Mouse (Mus musculus) CD4-positive naive resting alpha-beta T cell, adult 57 days (primary cell): ENCODE results near the gene Gipc3. TPM values are rescaled to one million over a fixed set of nuclear protein-coding genes. Genes with fewer than 3 reads are reported as not detected.

ENCODE experiments used
- total RNA-seq: library from RNA; stranded (reverse); gene quantifications from one replicate; pipeline ENCODE4 v1.2.4, GENCODE M21; 2023

The Gipc3 gene
- not detected for total RNA-seq

GRCm38 (mm10) chr10:81342686-81343505, at the start of gene Gipc3:
TSS of gene Gipc3 (minus strand) at chr10:81343266.

GRCm38 (mm10) chr10:81392781-81393185, 49.7 kb upstream of the Gipc3 start, which contains the start of gene Smim24:
TSS of gene Smim24 (plus strand) at chr10:81393051.

GRCm38 (mm10) chr10:81388505-81389055, 45.5 kb upstream of the Gipc3 start, which contains the start of gene Gm48552:
TSS of gene Gm48552 (plus strand) at chr10:81389005.

GRCm38 (mm10) chr10:81383802-81384604, 40.9 kb upstream of the Gipc3 start, which contains the start of the genes Dohh and Gm48551:
TSS of gene Dohh (plus strand) at chr10:81384428.
TSS of gene Gm48551 (plus strand) at chr10:81384466.

GRCm38 (mm10) chr10:81377793-81378552, 34.9 kb upstream of the Gipc3 start, which contains the start of gene Fzr1:
TSS of gene Fzr1 (minus strand) at chr10:81378516.

GRCm38 (mm10) chr10:81365672-81366476, 22.8 kb upstream of the Gipc3 start, which contains the start of gene 4930404N11Rik:
TSS of gene 4930404N11Rik (minus strand) at chr10:81365816.

GRCm38 (mm10) chr10:81356991-81357844, 14.2 kb upstream of the Gipc3 start, which contains the start of gene Mfsd12:
TSS of gene Mfsd12 (plus strand) at chr10:81357491.

GRCm38 (mm10) chr10:81350351-81351063, 7.4 kb upstream of the Gipc3 start, which contains the start of gene Hmg20b:
TSS of gene Hmg20b (minus strand) at chr10:81350480.

GRCm38 (mm10) chr10:81328386-81328785, 14.7 kb downstream of the Gipc3 start, which contains the start of gene Tbxa2r:
TSS of gene Tbxa2r (plus strand) at chr10:81328731.

GRCm38 (mm10) chr10:81320550-81321347, 22.3 kb downstream of the Gipc3 start, which contains the start of gene Cactin:
TSS of gene Cactin (plus strand) at chr10:81321103.

GRCm38 (mm10) chr10:81292554-81293333, 50.3 kb downstream of the Gipc3 start, which contains the start of gene Pip5k1c:
TSS of gene Pip5k1c (plus strand) at chr10:81292963.

GRCm38 (mm10) chr10:81291511-81292104, 51.5 kb downstream of the Gipc3 start, which contains the start of gene Tjp3:
TSS of gene Tjp3 (minus strand) at chr10:81291581.

Other genes with a start within 250 kb of the Gipc3 start
- gene Creb3l3, start 244.4 kb downstream of the Gipc3 start, total RNA-seq: not detected
- gene Map2k2, start 237.4 kb downstream of the Gipc3 start, total RNA-seq: 128 TPM
- 58.9 TPM for gene Zbtb7a, start 208.0 kb downstream of the Gipc3 start, total RNA-seq
- 34.9 TPM for gene Pias4, start 175.3 kb downstream of the Gipc3 start, total RNA-seq
- gene Eef2, start 166.6 kb downstream of the Gipc3 start, total RNA-seq: 2,367 TPM
- 62.3 TPM for gene Dapk3, start 160.3 kb downstream of the Gipc3 start, total RNA-seq
- not detected for gene 4930442H23Rik, start 159.4 kb downstream of the Gipc3 start, total RNA-seq
- not detected for gene Nmrk2, start 141.2 kb downstream of the Gipc3 start, total RNA-seq
- 0.50 TPM for gene Atcay, start 112.4 kb downstream of the Gipc3 start, total RNA-seq
- gene Zfr2, start 110.1 kb downstream of the Gipc3 start, total RNA-seq: 4.9 TPM
- gene Matk, start 90.3 kb downstream of the Gipc3 start, total RNA-seq: 15.3 TPM
- 104 TPM for gene Mrpl54, start 76.3 kb downstream of the Gipc3 start, total RNA-seq
- 45.7 TPM for gene Apba3, start 76.3 kb downstream of the Gipc3 start, total RNA-seq
- 4.3 TPM for gene Tjp3, start 51.7 kb downstream of the Gipc3 start, total RNA-seq
- gene Pip5k1c, start 50.3 kb downstream of the Gipc3 start, total RNA-seq: 128 TPM
- 47.9 TPM for gene Cactin, start 22.2 kb downstream of the Gipc3 start, total RNA-seq
- 26.1 TPM for gene Tbxa2r, start 14.5 kb downstream of the Gipc3 start, total RNA-seq
- gene Hmg20b, start 7.2 kb upstream of the Gipc3 start, total RNA-seq: 55.4 TPM
- gene Mfsd12, start 14.2 kb upstream of the Gipc3 start, total RNA-seq: 5.4 TPM
- 7.5 TPM for gene 4930404N11Rik, start 22.6 kb upstream of the Gipc3 start, total RNA-seq
- 27.2 TPM for gene Fzr1, start 35.2 kb upstream of the Gipc3 start, total RNA-seq
- 32.6 TPM for gene Dohh, start 41.2 kb upstream of the Gipc3 start, total RNA-seq
- 4.7 TPM for gene Gm48551, start 41.2 kb upstream of the Gipc3 start, total RNA-seq
- 9.7 TPM for gene Gm48552, start 45.7 kb upstream of the Gipc3 start, total RNA-seq
- gene Smim24, start 49.8 kb upstream of the Gipc3 start, total RNA-seq: 2.2 TPM
- 20.3 TPM for gene Nfic, start 112.4 kb upstream of the Gipc3 start, total RNA-seq
- gene Celf5, start 139.4 kb upstream of the Gipc3 start, total RNA-seq: 1.2 TPM
- 199 TPM for gene Ncln, start 153.1 kb upstream of the Gipc3 start, total RNA-seq
- gene S1pr4, start 156.9 kb upstream of the Gipc3 start, total RNA-seq: 139 TPM
- 3.3 TPM for gene Gna15, start 181.0 kb upstream of the Gipc3 start, total RNA-seq
- 17.5 TPM for gene Gna11, start 201.9 kb upstream of the Gipc3 start, total RNA-seq
- 616 TPM for gene Aes, start 216.2 kb upstream of the Gipc3 start, total RNA-seq
- 6.3 TPM for gene Tle2, start 231.3 kb upstream of the Gipc3 start, total RNA-seq